In the genomic region with DNA sequence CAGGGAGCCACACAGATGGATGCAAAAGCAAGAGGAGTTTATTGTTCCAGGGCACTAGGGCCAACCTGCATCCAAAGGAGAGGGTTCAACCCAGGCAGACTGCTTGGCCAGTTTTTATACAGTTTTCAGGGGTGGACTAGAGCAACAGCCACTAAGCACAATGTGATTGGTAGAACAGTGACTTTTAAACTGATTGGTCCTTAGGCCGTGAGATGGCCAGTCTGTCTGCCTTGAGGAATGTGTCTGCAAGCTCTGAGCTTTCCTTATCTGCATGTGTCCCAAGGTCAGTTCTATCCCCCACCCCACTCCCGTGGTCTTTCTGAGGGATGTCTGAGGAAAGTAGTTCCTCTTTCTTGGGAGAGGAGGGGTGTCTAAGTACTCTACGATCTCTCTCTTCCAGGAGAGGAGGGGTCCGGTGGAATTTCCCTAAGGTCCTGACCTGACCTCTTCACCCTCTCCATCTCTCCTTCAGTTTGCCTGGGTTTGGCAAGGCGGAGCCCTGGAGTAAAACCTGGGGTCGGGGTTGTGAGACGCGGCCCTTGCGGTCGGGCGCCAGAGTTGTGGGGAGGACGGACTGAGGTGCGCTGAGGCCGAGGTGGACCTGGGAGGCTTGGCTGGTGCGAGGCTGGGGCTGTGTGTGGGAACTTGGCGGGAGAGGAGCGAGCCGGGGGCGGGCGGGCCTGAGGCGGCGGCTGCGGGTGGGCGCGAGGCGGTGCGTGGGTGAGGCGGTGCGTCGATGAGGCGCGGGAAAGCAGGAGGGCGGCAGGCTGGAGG, we compare ENCODE assay signal across 9 mouse cellular contexts. TPM values are rescaled to one million over a fixed set of nuclear protein-coding genes. Genes with fewer than 3 reads are reported as not detected.
DNase-seq lines count a peak whose midpoint lies in the region; ATAC-seq lines count a peak whose summit lies in the region.
"Not testable (repeated sequence)": the region's sequence is repeated elsewhere in the genome, so short reads cannot be mapped to it uniquely, and the experiment has no call there.
"Had no signal": no experiment of that assay in that cellular context is flagged by ENCODE, and none has a peak within 500 bp of the region (broad histone marks: within the 10 kb centered on the region; RNA-seq: fewer than 3 reads in every experiment).

No protein-coding gene starts in this region.

- 0 out of 2 replicates have a peak overlapping the region, but pooled peaks have one; percentile 27 for H3K9ac ChIP-seq in hindbrain, embryonic 16.5 days (ENCODE audit: low read depth, low read length)
- H3K9ac ChIP-seq in limb, embryonic 11.5 days (ENCODE audit: low read length); lung, embryonic 16.5 days (ENCODE audit: low read length): not testable (repeated sequence)

- peak overlapping the region; percentile 55 for H3K4me2 ChIP-seq in hindbrain, embryonic 16.5 days (ENCODE audit: low read length)
- H3K4me2 ChIP-seq in limb, embryonic 11.5 days (ENCODE audit: low read depth, severe bottlenecking): peak overlapping the region; percentile 45
- H3K4me2 ChIP-seq in lung, embryonic 16.5 days (ENCODE audit: low read depth, low read length): peak overlapping the region; percentile 50

- peak overlapping the region; percentile 12 for H3K4me3 ChIP-seq in erythroblast, embryonic 14.5 days (replicated peaks)
- peak overlapping the region; percentile 53 for H3K4me3 ChIP-seq in heart, embryonic 10.5 days
- H3K4me3 ChIP-seq in hindbrain, embryonic 16.5 days (ENCODE audit: low read length): peak overlapping the region; percentile 34
- H3K4me3 ChIP-seq in limb, embryonic 11.5 days (ENCODE audit: low read depth, low read length): peak overlapping the region; percentile 24
- H3K4me3 ChIP-seq in lung, embryonic 16.5 days (ENCODE audit: low read length): peak overlapping the region; percentile 36

- WGBS in heart, embryonic 10.5 days: 32% methylated on average over 11 of the region's 33 CpGs
- WGBS in hindbrain, embryonic 16.5 days: 57% methylated on average over 8 of the region's 33 CpGs
- WGBS in limb, embryonic 11.5 days: 55% methylated on average over 6 of the region's 33 CpGs
- WGBS in lung, embryonic 16.5 days: 26% methylated on average over 5 of the region's 33 CpGs

- H3K27ac ChIP-seq in heart, embryonic 10.5 days: peak overlapping the region; percentile 70; the same call in 1 of the 2 replicates
- not testable (repeated sequence) for H3K27ac ChIP-seq in hindbrain, embryonic 16.5 days (ENCODE audit: low read depth, low read length); limb, embryonic 11.5 days (replicated peaks; ENCODE audit: low read depth, low read length); lung, embryonic 16.5 days (ENCODE audit: low read length)

- not testable (repeated sequence) for H3K4me1 ChIP-seq in erythroblast, embryonic 14.5 days (ENCODE audit: control insufficient read depth); heart, embryonic 10.5 days; hindbrain, embryonic 16.5 days (ENCODE audit: control insufficient read depth, insufficient read depth, low read depth, low read length); limb, embryonic 11.5 days (ENCODE audit: control insufficient read depth, insufficient read depth, low read length); lung, embryonic 16.5 days (replicated peaks; ENCODE audit: control insufficient read depth, insufficient read depth, low read length)

- peaks cover 39% of the 10 kb centered on the region for H3K27me3 ChIP-seq in erythroblast, embryonic 14.5 days (ENCODE audit: control insufficient read depth)
- not testable (repeated sequence) for H3K27me3 ChIP-seq in heart, embryonic 10.5 days (ENCODE audit: insufficient read depth, poor library complexity, severe bottlenecking); hindbrain, embryonic 16.5 days (replicated peaks; ENCODE audit: control insufficient read depth, insufficient read depth, low read length); limb, embryonic 11.5 days (ENCODE audit: control insufficient read depth, insufficient read depth, low read length); lung, embryonic 16.5 days (ENCODE audit: control insufficient read depth, insufficient read depth, low read depth, low read length)

- DNase-seq in ZHBTc4 (ENCODE audit: low read depth, low spot score): peak; percentile 67
- DNase-seq in heart, embryonic 10.5 days (ENCODE audit: low spot score): not testable (repeated sequence)
- DNase-seq in limb, embryonic 11.5 days (ENCODE audit: low spot score): peak; percentile 23
- peak; percentile 27 for DNase-seq in neural tube, embryonic 10.5 days (ENCODE audit: extremely low spot score, low spot score)
- peak; percentile 78 for DNase-seq in yolk sac, embryonic 10.5 days (ENCODE audit: low spot score)

- ATAC-seq in hindbrain, embryonic 16.5 days: peak; percentile 79
- 0 out of 2 replicates have a peak, but pooled peaks have one; percentile 51 for ATAC-seq in limb, embryonic 11.5 days (ENCODE audit: insufficient number of reproducible peaks, low FRiP score, low TSS enrichment, low read depth)
- ATAC-seq in lung, embryonic 16.5 days (ENCODE audit: low read depth): peak; percentile 82

- not testable (repeated sequence) for H3K9me3 ChIP-seq in erythroblast, embryonic 14.5 days (ENCODE audit: control insufficient read depth, low read length); heart, embryonic 10.5 days; hindbrain, embryonic 16.5 days (ENCODE audit: control insufficient read depth, low read length); limb, embryonic 11.5 days (ENCODE audit: control insufficient read depth, low read length); lung, embryonic 16.5 days (ENCODE audit: control insufficient read depth, low read length)

- not testable (repeated sequence) for H3K36me3 ChIP-seq in erythroblast, embryonic 14.5 days (ENCODE audit: control insufficient read depth); heart, embryonic 10.5 days; hindbrain, embryonic 16.5 days (ENCODE audit: control insufficient read depth, insufficient read depth, low read length); limb, embryonic 11.5 days (ENCODE audit: control insufficient read depth, insufficient read depth, low read length); lung, embryonic 16.5 days (ENCODE audit: control insufficient read depth, insufficient read depth, low read length)

RNA-seq across cellular contexts. Expression of a gene that starts 6.9 kb away (rescaled TPM):
- polyA plus RNA-seq in erythroblast, embryonic 14.5 days (2012): 1.5 and 2.0 TPM in 2 replicates
- 30.1 and 32.8 TPM in 2 replicates for polyA plus RNA-seq in heart, embryonic 10.5 days (2016; fragmentation: Nextera tagmentation; extraction: Ambion mirVana)
- polyA plus RNA-seq in hindbrain, embryonic 16.5 days (2015; fragmentation: Nextera tagmentation; extraction: Ambion mirVana): 15.0 and 17.8 TPM in 2 replicates
- polyA plus RNA-seq in limb, embryonic 11.5 days (2014; fragmentation: Nextera tagmentation; extraction: Ambion mirVana): 32.0 and 37.1 TPM in 2 replicates
- polyA plus RNA-seq in lung, embryonic 16.5 days (2015; fragmentation: Nextera tagmentation; extraction: Ambion mirVana): 52.6 and 52.8 TPM in 2 replicates

RNA-seq across cellular contexts. Expression of a gene that starts 24.7 kb away (rescaled TPM):
- polyA plus RNA-seq in erythroblast, embryonic 14.5 days (2012): not detected in 2 replicates
- polyA plus RNA-seq in heart, embryonic 10.5 days (2016; fragmentation: Nextera tagmentation; extraction: Ambion mirVana): not detected in 2 replicates
- not detected in 2 replicates for polyA plus RNA-seq in hindbrain, embryonic 16.5 days (2015; fragmentation: Nextera tagmentation; extraction: Ambion mirVana)
- 0.27 TPM in 1 of 2 replicates, not detected in the other for polyA plus RNA-seq in limb, embryonic 11.5 days (2014; fragmentation: Nextera tagmentation; extraction: Ambion mirVana)
- polyA plus RNA-seq in lung, embryonic 16.5 days (2015; fragmentation: Nextera tagmentation; extraction: Ambion mirVana): not detected in 2 replicates
- polyA plus RNA-seq: cerebellum, adult 2 months had no signal
